Mouse (Mus musculus): ENCODE results near the gene Kctd19. TPM values are rescaled to one million over a fixed set of nuclear protein-coding genes. Genes with fewer than 3 reads are reported as not detected.

The Kctd19 gene
- 1 to 10 TPM; 1.3 to 1.7 TPM for total RNA-seq (2023)

DNA sequence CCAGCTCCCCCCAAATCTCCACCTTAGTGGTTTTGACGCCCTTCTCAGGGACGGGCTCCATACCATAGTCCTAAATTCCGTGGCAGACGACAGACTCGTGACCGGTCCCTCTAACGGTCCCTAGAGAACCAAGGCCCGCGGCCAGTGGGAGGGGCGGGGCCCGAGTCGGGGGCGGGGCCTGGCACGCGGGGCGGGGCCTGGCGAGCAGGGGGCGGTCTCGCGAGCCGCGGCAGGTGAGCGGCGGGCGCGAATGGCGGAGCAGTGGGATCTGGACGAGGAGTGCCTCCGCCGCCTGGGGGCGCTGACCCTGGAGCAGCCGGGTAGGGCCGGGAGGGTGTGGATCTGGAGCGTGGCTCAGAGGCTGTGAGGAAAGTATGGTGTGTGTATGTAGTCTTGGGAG, at the start of gene Kctd19, which contains the start of gene Lrrc36:
Kctd19 (minus strand) TSS at position 112 of the 400 bp plus-strand sequence.
Lrrc36 (plus strand) TSS at position 181 of the 400 bp plus-strand sequence.

DNA sequence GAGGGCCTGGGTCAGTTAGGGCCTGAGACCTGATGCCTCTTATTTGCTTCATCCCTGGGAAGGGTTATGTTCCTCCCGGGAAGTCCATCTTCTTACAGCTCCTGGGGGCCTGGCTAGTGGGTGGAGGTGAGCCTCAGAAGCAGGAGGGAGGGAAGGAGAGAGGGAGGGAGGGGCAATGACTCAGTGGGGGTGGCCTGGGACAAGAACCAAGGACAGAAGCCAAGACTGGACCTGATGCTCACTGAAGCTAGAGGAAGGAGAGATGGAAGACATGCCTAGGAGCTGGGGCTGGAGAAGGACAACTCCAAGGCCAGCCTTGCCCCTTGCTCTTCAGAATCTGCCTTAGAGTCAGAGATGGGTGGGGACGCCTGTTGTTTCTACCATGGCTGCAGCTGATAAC, 40.3 kb downstream of the Kctd19 start, which contains the start of gene Plekhg4:
Plekhg4 (plus strand) TSS at position 243 of the 400 bp plus-strand sequence.

DNA sequence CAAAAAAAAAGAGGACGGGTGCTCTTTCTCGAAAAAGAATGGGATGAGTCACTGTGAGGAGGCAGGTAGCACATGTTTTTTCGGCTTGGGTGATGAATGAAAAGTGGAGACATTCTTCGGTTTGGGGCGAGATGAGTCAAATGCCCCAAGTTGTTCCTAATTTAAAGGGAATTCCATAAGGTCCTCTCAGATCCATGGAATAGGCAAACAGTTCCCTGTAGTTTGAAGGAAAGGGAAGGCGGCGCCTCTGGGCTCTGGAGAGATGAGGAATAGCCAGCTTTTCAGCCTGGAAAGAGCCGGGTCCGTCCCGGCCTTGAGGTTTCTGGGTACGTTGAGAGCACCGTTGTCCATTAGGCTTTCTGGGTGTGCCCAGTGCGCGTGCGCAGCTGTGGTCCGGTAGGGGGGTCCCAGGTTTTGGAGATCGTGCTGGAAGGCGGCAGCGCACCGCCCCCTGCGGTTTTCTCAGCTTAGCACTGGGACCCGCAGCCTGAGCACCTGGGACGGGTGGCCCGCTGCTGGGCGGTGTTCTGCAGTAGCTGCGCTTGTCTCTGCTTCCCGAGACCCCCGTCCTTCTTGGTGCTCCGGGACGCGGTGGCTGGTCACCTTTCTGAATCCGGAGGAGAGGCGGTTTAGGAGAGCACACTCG, 64.7 kb downstream of the Kctd19 start, which contains the start of gene Slc9a5:
Slc9a5 (plus strand) TSS at position 394 of the 646 bp plus-strand sequence.

DNA sequence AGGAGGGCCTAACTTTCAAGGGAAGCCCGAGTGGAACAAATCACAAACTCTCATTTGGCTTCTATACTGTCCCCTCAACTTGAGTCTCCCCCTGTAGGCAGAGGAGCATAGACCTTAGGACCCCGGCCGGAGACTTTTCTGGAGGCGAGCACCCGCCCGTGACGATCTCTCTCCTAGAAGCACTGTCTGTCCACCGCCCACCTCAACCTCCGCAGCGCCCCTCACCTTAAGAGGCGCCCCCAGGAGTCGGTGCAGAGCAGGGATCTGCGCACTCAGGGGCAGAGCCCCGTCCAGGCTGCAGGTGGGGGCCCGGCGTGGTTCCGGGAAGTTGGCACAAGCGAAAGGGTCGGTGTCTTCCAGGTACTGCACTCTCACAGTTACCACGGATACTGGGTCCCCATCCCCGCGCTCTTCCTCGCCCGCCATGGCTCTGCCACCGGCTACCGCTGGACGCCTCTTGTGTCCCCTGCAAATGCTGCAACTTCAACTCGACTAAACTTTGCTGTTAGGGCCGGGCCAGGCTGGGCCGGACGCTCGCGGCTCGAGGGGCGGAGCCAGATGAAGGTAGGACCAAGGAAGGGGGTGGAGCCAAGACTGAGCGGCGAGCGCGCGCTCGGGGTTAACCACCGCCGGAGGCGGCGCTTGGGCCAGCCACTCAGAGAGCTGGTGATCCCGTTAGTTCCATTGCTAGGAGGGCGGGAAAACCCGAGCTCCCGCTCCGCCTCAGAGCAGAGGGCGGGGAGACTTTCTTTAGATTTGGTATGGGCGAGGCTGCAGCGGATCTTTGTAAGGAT, 65.7 kb downstream of the Kctd19 start, which contains the start of gene Fhod1:
Fhod1 (minus strand) TSS at position 526 of the 794 bp plus-strand sequence.

Other genes with a start within 250 kb of the Kctd19 start
- 10 to 100 TPM; 79.9 to 88.1 TPM for gene Cbfb, start 242.8 kb downstream of the Kctd19 start, total RNA-seq (2023)
- gene D230025D16Rik, start 188.4 kb downstream of the Kctd19 start, total RNA-seq (2023): 10 to 100 TPM; 44.9 to 46.8 TPM
- gene B3gnt9, start 158.3 kb downstream of the Kctd19 start, total RNA-seq (2023): under 1 TPM; 0.21 to 0.42 TPM
- 10 to 100 TPM; 24.2 to 28.7 TPM for gene Tradd, start 148.9 kb downstream of the Kctd19 start, total RNA-seq (2023)
- 1 to 10 TPM; 6.5 to 6.8 TPM for gene Fbxl8, start 148.9 kb downstream of the Kctd19 start, total RNA-seq (2023)
- 1 to 10 TPM in 1 of 2 experiments, under 1 TPM in 1; 0.43 to 1.1 TPM for gene Hsf4, start 143.7 kb downstream of the Kctd19 start, total RNA-seq (2023)
- not detected for gene Nol3, start 137.4 kb downstream of the Kctd19 start, total RNA-seq (2023)
- 1 to 10 TPM; 1.5 to 3.4 TPM for gene 4931428F04Rik, start 123.6 kb downstream of the Kctd19 start, total RNA-seq (2023)
- 1 to 10 TPM in 1 of 2 experiments, not detected in 1; 1.6 TPM for gene Exoc3l, start 117.4 kb downstream of the Kctd19 start, total RNA-seq (2023)
- gene E2f4, start 115.8 kb downstream of the Kctd19 start, total RNA-seq (2023): 10 to 100 TPM; 57.3 to 62.0 TPM
- 1 to 10 TPM in 1 of 2 experiments, under 1 TPM in 1; 0.64 to 1.4 TPM for gene Elmo3, start 107.9 kb downstream of the Kctd19 start, total RNA-seq (2023)
- gene Lrrc29, start 87.2 kb downstream of the Kctd19 start, total RNA-seq (2023): 1 to 10 TPM; 3.6 to 4.0 TPM
- 10 to 100 TPM; 37.7 to 41.4 TPM for gene Tmem208, start 87.1 kb downstream of the Kctd19 start, total RNA-seq (2023)
- gene Fhod1, start 65.5 kb downstream of the Kctd19 start, total RNA-seq (2023): 100 to 1,000 TPM in 1 of 2 experiments, 10 to 100 TPM in 1; 97.1 to 105 TPM
- gene Slc9a5, start 64.7 kb downstream of the Kctd19 start, total RNA-seq (2023): 1 to 10 TPM; 1.4 to 2.1 TPM
- gene Plekhg4, start 40.2 kb downstream of the Kctd19 start, total RNA-seq (2023): under 1 TPM; 0.49 to 0.50 TPM
- gene Lrrc36, start 69 bp upstream of the Kctd19 start, total RNA-seq (2023): not detected
- gene Tppp3, start 58.0 kb upstream of the Kctd19 start, total RNA-seq (2023): 100 to 1,000 TPM; 330 to 336 TPM
- 1 to 10 TPM; 7.5 to 7.6 TPM for gene Zdhhc1, start 83.4 kb upstream of the Kctd19 start, total RNA-seq (2023)
- not detected for gene Hsd11b2, start 105.3 kb upstream of the Kctd19 start, total RNA-seq (2023)
- gene Atp6v0d1, start 152.5 kb upstream of the Kctd19 start, total RNA-seq (2023): 100 to 1,000 TPM; 135 to 142 TPM
- 10 to 100 TPM; 19.8 to 19.9 TPM for gene Ripor1, start 191.8 kb upstream of the Kctd19 start, total RNA-seq (2023)
- 10 to 100 TPM; 81.5 to 87.2 TPM for gene Ctcf, start 223.1 kb upstream of the Kctd19 start, total RNA-seq (2023)
- gene Agrp, start 223.9 kb upstream of the Kctd19 start, total RNA-seq (2023): not detected